Mouse (Mus musculus): ENCODE measurements around the gene Ranbp17.

DNA sequence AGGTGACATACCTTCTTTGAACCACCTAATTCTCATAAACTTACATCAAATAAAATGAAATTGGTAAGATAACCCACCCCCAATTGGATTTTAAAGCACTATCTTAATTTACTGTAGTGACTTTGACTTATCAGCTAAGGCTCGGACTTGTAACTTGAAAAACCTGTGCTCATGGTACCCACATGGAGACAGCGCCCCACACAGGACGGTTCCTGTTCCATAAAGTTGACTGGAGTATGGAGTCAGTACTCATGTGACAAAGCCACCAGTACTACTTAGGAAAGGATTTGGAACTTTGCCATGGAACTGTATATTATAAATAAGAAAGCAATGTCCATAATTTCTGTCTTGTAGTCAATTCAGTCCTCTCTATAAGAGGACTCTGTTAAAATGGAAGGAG lies 177.9 kb downstream of the Ranbp17 start:
- TF ChIP-seq CTCF (IDR thresholded peaks at IDR 0.05; ENCODE audit: borderline replicate concordance, insufficient read depth, low read length) = no peak
- no peak for TF ChIP-seq POLR2A (IDR thresholded peaks at IDR 0.05; ENCODE audit: low read depth, low read length)
